Mouse (Mus musculus): ENCODE results near the gene Naxd.

- TF ChIP-seq CTCF (conservative IDR thresholded peaks at IDR 0.05 in 1 of 2, IDR thresholded peaks at IDR 0.05 in 1 of 2; ENCODE audit: low read depth in 2 of 2, low read length in 2 of 2) (no peak), EP300 (IDR thresholded peaks at IDR 0.05; ENCODE audit: low read length) (no peak), USF2 (conservative IDR thresholded peaks at IDR 0.05; ENCODE audit: low read depth, low read length) (no peak), USF1 (IDR thresholded peaks at IDR 0.05; ENCODE audit: low read depth, low read length) (no peak)
Observed at GRCm38 (mm10) chr8:11471309-11471708, 26.0 kb upstream of the Naxd start.
